Mouse (Mus musculus) frontal cortex, adult (tissue): Measurements from ENCODE around the gene Pth1r.
"Not testable (repeated sequence)": the region's sequence is repeated elsewhere in the genome, so short reads cannot be mapped to it uniquely, and the experiment has no call there.

Experiments
- ATAC-seq: cut with Nextera tagmentation; 2 replicates; pipeline ENCODE4 v1.9.2; 2017; ENCODE audit warnings: mild to moderate bottlenecking, moderate library complexity, mixed read lengths; ENCODE audit not compliant: low TSS enrichment

Pth1r gene

DNA sequence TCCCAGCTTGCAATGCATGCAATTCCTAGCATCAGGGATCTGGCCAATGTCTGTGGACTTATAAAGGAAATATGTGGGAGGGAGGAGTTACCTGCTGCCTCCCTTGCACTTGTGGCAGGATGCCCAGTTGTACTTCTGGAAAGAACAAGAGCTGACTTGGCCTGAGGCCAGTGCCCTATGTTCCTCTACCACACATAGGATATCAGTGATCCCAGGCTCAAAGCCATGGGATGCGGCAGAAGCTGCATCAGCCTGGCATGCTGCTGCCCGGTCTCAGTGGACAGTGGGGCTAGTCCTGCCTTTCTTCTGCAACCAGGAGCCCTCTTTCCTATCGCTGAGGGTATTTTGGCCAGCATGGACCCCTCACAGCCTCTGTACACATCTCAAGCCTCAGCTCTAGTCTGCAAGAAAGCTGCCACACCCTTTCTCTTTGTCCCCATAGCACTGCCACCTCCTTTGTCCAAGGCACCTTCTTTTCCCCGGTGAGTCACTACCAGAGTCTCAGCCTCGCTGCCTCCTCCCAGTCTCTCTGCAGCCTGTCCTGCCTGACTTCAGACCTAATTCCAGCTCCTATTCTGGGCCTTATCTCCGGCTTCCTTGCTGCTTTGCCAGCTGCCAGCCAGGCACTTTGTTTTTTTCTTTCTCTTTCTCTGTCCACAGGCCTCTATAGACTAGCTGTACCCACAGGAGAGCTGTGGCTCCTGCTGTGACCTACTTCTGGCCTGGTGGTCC, 62.7 kb downstream of the Pth1r start:
- ATAC-seq, result peak; percentile 53

DNA sequence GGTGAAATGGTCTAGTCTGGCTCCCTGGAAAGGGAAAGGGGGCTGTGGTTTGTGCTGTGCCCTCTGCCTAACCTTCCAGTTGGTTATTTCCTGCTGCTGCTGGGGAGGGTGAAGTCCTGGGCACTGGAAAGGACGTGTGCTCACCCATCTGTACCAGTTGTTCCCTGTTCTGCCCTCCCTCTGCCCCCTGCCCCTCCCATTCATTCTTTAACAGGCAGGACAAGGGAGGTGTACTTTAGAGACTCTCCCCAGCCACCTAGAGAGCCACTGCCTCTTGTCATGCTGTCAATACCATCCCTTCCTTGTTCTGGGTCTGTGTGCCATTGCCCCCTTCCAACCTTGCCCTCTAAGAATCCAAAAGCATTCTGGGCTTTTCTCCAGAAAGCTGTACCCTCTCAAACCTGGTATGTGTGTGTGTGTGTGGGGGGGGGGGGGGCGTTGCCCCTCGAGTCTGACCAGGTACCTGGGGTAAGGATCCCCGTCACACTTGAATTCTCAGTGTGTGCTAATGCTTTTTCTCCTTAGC, 63.3 kb downstream of the Pth1r start:
- ATAC-seq, result no peak

DNA sequence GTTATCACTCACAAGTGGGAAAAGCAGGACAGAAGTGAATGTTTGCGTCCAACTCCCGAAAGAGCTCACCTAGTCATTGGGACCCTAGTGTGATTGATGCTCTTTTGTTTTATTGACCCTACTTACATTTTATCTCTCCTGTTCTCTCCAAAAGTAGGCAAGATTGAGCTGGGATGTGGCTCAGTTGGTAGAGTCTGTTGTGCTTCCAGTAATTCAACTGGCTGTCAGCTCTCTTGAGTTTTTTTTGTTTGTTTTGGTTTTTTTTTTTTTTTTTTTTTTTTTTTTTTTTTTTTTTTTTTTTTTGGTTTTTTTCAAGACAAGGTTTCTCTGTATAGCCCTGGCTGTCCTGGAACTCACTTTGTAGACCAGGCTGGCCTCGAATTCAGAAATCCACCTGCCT, 64.2 kb downstream of the Pth1r start:
- ATAC-seq, result not testable (repeated sequence)

DNA sequence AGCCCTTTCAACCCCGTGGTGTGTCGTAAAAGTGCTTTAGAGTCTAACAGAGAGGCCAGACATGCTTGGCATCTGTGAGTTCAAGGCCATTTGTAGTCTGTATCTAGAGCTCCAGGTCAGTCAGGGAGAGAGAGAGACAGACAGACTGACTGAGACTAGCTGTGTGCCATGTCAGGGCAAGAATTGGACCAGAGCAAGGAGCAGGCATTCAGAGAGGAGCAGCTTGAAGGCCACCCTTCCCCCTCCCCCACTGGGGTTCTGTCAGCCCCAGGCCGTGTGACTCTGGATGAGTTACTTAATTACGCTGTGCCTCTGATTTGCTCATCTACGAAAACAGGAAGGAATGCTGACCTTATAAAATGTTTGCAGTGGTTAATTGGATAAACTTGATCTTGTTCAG, 64.7 kb downstream of the Pth1r start:
- no peak for ATAC-seq

DNA sequence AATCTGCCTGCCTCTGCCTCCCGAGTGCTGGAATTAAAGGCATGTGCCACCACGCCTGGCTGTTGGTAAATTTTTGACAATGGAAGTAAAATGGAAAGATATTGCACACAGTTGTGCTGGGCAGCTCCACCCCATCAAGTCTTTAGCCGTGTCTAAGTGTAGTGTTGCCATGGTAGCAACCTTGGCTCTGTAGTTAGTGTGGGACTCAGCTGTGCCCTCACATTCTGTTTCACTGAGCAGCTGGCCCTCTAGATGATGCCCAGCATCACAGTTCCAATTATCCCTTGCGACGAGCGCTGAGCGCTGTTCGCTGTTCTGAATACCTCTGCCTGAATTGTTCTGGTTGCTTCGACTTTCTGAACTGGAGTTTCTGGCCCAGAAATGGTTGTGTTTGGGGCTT, 65.1 kb downstream of the Pth1r start:
- peak; percentile 47 for ATAC-seq

DNA sequence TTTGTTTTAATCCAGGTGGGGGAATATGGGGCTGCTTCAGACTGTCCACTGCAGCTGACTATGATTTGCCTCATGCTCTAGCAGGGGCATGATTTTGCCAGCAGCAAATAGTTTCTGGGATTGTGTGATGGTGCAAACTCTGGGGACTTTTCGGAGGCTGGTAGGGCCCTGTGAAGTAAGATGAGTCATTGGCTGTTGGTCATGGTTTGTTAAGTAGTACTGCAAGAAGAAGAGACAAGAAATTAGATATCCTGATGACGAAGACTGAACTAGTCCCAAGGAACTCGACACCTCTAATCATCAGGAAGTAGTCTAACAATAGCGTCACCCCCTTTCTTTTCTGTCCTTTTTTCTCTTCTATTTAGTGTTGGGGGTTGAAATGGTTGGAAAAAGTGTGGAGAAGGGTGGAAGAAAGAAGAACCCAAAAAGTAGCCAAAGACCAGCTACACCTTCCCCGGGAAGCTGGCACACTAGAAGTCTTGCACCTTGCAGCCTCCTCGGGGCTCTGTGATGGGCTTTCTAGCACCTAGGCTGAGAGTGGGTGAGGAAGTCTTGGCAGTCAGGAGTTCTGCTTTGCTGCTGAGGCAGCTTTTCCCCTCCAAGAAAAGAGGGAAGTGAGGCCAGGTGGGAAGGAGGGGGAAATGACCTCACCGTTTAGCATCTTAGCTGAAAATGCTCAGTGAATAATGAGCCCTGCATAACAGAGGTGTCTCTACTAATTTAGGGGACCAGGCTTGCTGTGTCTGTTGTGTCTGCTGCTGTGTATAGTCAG, 66.0 kb downstream of the Pth1r start:
- ATAC-seq, result 0 out of 2 replicates have a peak, but pooled peaks have one; percentile 5

DNA sequence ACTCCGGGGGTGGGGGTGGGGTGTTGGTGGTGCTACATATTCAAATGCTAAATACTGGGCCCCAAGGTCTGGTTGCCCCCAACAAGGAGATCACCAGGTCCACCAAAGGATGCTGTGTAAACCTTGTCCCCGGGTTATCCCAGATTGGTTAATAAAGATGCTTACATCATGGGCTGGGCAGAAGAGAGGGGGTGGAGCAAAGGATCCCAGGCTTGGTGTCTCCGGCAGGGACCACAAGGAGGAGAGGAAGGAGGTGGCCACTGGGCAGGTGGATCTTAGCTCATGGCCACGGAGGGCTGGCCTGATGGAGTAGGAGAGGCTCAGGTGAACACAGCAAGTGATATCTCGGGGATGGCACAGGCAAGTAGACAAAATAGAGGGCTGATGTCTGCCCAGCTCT, 68.1 kb downstream of the Pth1r start:
- no peak for ATAC-seq

DNA sequence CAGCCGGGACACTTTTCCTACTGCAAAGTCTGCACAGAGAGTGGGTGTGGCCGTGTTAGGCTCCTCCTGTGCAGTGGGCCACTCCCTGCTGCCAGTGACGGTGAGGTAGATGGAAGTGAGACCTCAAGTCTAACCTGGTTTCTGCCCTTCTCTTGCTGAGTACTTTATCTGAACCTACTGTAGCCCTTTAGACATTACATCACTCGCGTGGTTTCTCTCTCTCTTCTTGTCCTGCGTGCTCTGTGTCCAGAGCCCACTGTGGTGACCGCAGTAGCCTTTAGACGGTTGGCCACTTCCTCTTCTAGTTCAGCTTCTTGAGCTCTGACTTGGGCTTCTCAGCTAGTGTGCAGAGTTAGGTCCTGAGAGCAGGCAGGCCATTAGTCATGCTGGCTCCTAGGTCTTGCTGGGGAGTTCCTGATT, 70.4 kb downstream of the Pth1r start:
- ATAC-seq, result no peak

DNA sequence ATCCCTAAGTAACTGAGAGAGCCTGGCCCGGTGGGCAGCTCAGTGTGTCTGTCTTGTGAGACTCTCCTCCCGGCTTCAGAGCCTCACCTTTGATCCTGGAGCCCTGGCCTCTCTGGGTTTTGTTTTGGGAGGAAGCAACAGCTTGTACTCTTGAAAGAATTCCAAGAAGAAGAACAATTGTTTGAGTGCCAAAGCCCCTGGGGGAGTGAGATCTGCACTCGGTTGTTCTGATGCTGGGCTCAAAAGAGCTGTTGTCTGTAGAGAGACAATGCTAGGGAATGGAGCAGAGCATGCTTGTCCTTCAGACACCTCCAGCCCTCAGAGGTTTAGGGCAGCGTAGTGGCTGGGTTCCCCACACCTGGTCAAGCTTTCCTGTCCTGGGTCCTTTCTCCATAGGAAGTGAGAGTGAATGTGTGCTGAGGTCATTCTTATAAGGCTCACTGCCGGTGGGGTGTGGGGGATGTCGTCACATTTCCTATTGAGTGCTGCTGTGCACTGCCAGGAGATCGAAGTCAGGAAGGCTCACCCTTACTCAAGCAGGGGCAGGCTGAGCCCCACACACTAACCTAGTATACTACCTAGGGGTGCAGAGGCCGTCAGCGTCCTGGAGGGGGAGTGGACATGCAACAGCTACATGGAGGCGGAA, 73.7 kb downstream of the Pth1r start:
- ATAC-seq, result no peak

DNA sequence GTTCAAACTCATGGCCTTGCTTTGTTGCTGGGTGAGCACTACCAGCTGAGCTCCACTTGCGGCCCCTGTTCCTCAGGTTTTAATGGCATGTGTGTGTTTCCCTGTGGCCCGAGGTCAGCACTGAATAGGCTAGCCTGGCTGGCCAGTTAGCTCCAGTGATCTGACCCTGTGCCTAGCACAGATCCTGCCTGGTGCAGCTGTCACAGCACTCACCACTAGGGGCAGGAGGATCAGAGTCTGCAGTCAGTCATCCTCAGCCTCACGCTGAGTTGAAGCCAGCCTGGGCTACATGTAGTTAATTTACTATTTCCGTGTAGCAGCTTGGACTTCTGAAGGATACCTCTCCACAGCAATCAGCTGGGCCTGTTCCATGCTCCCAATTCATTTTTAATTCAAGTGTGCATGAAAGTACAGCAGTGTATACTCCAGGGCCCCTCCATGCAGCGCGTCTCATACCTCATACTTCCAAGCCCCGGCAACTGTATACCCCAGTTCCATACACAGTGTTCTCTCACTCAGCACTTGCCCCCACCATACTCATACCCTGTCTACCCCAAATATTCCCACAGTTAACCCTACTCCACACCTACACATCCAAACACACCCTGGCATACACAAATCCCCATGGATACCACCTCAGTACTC, 74.4 kb downstream of the Pth1r start:
- peak; percentile 66; the same call in 1 of the 2 replicates for ATAC-seq
